Mouse (Mus musculus): ENCODE data around the gene Znrf4. TPM values are rescaled to one million over a fixed set of nuclear protein-coding genes. Genes with fewer than 3 reads are reported as not detected.
"Not testable (repeated sequence)": the region's sequence is repeated elsewhere in the genome, so short reads cannot be mapped to it uniquely, and the experiment has no call there.

The Znrf4 gene
- total RNA-seq, 1 experiment from 2014 or later: not detected

DNA sequence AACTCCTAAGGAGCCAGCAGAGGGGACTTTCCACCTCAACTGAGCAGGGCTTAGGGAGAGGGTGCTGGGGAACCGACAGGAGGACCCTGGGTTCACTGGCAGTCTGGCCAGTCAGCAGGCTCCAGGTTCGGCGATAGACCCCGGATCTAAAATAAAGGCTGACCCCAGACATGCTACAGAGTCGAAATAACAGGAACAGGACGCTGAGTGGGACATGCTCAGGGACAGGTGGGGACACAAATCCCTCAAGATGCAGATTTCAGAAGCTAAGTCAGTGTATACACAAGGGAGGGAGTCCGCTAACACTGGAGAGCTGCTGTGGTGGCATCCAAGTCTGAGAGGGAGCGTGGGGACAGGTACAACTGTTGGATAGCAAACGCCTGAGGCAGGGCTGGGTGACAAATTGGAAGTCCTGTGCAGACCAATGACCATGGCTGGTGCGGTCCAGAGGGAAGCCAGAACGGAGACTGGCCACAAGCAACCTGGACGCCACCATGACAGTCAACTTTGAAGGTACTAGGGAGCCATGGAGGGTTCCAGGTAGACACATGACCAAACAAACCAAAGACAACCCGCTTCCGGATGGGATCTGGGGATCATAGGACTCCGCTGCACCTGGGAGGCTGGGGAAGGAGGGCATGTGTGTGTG lies 5.7 kb downstream of the Znrf4 start:
- no peak for ATAC-seq (replicated peaks in 1 of 2; ENCODE audit: insufficient read depth in 1 of 2, low FRiP score in 2 of 2, low TSS enrichment in 1 of 2, low read depth in 1 of 2, poor library complexity in 2 of 2, severe bottlenecking in 2 of 2)

DNA sequence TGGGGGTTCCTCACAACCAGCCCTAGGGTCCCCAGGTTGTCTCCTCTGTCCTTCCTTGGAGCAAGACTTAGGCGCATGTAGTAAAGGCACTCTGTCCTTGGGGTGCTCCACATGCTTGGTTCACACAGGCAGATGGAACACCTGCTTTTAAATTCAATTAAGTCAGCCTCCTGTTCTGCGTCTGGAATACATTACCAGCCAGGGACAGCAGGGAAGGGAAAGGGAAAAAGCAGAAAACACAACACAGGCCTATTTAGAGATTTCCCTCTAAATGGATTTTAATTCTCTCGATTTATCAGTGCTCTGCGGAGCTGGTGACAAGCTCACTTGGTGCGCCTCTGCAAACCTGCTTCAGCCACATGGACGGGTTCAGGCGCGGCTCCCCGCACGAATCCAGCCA lies 6.8 kb downstream of the Znrf4 start:
- ATAC-seq (replicated peaks in 1 of 2; ENCODE audit: insufficient read depth in 1 of 2, low FRiP score in 2 of 2, low TSS enrichment in 1 of 2, low read depth in 1 of 2, poor library complexity in 2 of 2, severe bottlenecking in 2 of 2): no peak

DNA sequence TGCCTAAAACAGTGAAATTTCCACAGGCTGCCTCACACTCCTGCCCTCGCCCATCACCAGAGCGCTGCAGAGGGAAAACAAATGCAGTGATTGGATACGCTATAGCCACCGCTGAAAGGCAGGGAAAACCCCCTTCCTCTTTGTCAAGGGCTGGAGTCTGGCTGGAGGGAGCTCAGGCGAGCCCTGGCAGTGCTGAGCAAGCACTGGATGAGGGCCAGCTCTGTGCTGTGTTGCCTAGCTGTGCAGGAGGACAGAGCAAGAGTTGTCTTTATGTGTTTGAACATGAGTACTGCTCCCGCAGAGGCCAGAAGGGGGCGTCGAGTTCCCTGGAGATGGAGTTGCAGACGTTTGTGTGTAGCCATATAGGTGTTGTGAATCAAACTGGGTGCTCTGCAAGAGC lies 9.7 kb downstream of the Znrf4 start:
- ATAC-seq (replicated peaks in 1 of 2; ENCODE audit: insufficient read depth in 1 of 2, low FRiP score in 2 of 2, low TSS enrichment in 1 of 2, low read depth in 1 of 2, poor library complexity in 2 of 2, severe bottlenecking in 2 of 2): no peak

DNA sequence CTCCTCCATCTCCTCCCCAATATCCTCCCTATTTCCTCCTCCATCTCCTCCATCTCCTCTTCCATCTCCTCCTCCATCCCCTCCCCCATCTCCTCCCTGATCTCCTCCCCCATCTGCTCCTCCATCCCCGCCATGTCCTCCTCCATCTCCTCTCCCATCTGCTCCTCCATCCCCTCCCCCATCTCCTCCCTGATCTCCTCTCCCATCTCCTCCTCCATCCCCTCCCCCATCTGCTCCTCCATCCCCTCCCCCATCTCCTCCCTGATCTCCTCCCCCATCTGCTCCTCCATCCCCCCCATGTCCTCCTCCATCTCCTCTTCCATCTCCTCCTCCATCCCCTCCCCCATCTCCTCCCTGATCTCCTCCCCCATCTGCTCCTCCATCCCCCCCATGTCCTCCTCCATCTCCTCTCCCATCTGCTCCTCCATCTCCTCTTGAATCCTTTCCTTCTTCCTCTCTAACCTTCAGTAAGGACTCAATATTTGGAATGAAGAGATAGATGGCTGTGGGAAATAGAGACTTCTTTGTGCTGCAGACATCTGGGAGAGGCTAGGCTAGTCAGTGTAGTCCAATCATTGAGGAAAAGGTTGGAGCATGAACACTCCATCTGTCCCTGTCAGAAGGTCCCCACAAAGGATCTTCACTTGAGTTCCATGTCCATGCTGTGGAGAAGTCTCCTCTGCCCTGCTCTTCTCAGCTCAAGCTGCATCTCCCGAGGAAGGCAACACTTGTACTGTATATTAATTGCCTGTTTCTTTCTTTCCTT lies 10.4 kb downstream of the Znrf4 start:
- ATAC-seq (replicated peaks in 1 of 2; ENCODE audit: insufficient read depth in 1 of 2, low FRiP score in 2 of 2, low TSS enrichment in 1 of 2, low read depth in 1 of 2, poor library complexity in 2 of 2, severe bottlenecking in 2 of 2): not testable (repeated sequence)

DNA sequence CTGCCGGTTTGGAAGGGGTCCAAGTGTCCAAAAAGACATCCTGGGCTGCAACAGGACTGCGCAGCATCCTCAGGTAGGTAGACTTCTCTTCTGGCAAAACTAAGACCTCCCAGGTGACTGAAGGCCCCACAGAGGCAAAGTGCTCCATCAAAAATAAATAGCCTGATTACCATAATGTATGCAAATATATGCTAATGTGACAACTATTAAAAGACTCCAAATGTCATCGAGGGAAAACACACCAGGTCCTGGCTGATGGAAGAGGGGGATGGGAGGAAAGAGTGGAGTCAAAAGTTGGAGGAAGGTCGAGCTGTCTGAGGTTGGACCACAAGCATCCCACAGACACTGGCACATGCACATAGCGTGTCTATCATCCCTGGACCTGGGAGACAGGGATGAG lies 13.0 kb downstream of the Znrf4 start:
- no peak for ATAC-seq (replicated peaks in 1 of 2; ENCODE audit: insufficient read depth in 1 of 2, low FRiP score in 2 of 2, low TSS enrichment in 1 of 2, low read depth in 1 of 2, poor library complexity in 2 of 2, severe bottlenecking in 2 of 2)

DNA sequence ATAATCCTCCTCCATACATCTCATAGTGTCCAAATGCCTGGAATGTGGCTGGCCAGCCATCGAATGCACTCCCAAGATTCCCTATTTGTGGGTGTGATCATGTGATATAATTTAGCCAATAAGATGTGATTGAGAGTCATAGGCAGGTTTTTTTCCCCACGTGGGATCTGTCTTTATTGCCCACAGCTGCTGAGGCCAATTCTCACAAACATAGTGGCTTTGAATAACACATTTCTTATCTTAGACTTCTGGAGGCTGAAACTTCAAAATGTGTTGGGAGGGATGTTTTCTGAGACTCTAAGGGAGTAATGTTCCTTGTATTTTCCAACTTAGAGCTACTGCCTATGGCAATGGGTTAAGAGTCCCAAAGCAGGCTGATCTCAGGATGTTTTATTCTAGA lies 17.8 kb downstream of the Znrf4 start:
- ATAC-seq (replicated peaks in 1 of 2; ENCODE audit: insufficient read depth in 1 of 2, low FRiP score in 2 of 2, low TSS enrichment in 1 of 2, low read depth in 1 of 2, poor library complexity in 2 of 2, severe bottlenecking in 2 of 2): no peak

DNA sequence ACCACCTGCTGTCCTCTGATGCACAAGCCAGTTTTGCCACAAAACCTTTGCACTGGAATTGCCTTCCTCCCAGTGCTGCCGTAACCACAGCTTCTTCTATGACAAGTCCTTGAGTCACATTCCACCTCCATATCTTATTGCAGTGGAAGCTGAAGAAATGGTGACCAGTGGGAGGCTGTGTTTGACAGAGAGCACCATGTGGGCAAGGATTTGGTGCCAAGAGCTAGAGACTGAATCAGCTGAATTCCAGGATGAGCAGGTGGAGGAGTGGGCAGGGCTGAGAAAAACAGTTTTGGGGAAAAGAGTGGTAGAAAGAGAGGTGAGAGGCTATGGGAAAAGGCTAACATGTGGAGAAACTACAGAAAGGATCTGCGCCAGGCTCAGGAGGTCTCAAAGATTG lies 18.4 kb downstream of the Znrf4 start:
- ATAC-seq (replicated peaks in 1 of 2; ENCODE audit: insufficient read depth in 1 of 2, low FRiP score in 2 of 2, low TSS enrichment in 1 of 2, low read depth in 1 of 2, poor library complexity in 2 of 2, severe bottlenecking in 2 of 2): no peak

DNA sequence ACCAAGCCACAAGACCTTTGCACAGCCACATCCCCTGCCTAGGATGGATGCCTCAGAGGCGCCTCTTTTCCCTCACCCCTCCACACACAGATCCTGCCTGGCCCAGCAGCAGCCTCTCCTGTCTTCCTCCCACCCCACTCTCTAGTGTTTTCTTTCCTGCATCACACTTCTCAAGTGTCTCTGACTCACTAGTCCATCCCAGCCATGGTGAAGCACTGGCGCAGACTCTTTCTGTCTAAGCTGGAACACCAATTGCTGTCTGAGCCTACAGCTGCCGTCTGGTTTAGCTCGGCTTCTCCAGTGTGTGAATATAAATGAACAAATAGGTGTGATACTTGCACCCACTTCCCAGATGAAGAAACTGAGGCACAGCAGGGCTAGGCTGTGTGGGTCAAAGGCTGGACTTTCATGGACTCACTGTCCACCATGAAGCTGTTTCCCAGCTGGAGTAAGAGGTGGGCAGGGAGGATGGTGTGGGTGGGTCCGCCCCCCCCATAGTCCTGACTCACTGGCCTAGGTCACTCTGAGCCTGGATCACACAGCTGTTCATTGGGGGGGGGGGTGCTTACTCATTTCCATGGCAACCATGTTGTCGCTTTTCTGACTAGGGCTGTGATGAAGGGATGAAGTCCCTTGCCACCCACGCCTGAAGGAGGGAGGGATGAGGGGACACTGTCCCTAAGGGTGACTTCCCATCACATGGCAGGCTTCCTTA lies 21.6 kb downstream of the Znrf4 start:
- no peak for ATAC-seq (replicated peaks in 1 of 2; ENCODE audit: insufficient read depth in 1 of 2, low FRiP score in 2 of 2, low TSS enrichment in 1 of 2, low read depth in 1 of 2, poor library complexity in 2 of 2, severe bottlenecking in 2 of 2)

DNA sequence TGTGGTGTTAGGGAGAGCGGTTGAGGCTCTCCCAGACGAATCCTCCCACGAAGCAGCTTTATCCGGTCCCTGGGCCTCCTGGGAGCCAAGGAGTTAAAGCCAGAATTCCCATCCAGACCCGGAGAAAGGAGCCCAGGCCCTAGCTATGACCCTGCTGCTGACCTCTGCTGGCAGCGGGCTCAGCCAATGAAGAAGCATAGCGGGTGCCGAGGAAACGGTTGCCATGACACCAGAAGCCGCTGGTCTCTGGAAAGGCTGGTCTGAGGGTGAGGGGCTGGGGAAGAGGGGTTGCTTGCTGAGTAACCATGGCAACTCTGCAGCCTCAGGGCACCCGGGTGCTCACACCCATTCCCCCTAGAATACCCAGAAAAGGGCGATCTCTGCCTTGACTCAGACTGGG lies 24.2 kb downstream of the Znrf4 start:
- ATAC-seq (replicated peaks in 1 of 2; ENCODE audit: insufficient read depth in 1 of 2, low FRiP score in 2 of 2, low TSS enrichment in 1 of 2, low read depth in 1 of 2, poor library complexity in 2 of 2, severe bottlenecking in 2 of 2): no peak

DNA sequence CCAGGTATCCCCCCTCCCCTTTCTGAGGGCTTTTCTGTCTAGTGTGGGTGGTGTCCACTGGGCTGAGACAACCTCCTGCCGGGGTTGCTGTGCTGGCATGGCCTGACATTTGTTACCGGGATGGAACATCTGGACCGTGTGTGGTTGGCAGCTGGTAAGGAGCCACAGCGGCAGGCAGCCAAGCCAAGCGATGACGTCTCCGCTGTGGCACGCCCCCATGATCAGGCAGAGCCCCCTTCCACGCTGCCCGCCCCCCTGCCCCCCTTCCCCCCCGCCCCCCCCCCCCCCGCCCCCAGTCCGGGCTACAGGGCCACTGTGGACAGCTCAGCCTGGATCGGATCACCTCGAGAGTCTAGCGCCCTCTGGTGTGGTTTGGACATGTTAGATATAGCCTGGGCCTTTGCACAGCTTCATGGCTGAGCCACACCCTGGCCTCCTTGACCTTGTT lies 24.8 kb downstream of the Znrf4 start:
- ATAC-seq (replicated peaks in 1 of 2; ENCODE audit: insufficient read depth in 1 of 2, low FRiP score in 2 of 2, low TSS enrichment in 1 of 2, low read depth in 1 of 2, poor library complexity in 2 of 2, severe bottlenecking in 2 of 2): peak; percentile 37 to 44; a peak in 2 of 4 replicates

DNA sequence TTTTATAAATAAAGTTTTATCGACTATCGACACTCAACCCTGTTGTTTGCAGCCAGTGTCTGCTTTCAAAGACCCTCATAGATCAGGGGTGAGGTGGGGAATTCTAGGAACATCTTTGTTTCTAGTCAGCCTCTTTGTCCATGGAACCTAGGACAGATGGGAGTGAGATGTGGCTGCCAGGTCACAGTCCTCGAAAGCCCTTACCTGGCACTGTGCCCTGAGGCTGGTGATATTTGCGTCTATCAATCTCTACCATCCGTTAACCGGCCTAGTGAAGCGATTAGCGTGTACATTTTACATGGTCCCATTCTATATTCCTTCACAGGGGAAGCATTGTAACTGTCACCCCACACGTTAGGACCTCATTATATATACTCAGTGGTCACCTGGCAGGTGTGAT lies 26.3 kb downstream of the Znrf4 start:
- no peak for ATAC-seq (replicated peaks in 1 of 2; ENCODE audit: insufficient read depth in 1 of 2, low FRiP score in 2 of 2, low TSS enrichment in 1 of 2, low read depth in 1 of 2, poor library complexity in 2 of 2, severe bottlenecking in 2 of 2)

DNA sequence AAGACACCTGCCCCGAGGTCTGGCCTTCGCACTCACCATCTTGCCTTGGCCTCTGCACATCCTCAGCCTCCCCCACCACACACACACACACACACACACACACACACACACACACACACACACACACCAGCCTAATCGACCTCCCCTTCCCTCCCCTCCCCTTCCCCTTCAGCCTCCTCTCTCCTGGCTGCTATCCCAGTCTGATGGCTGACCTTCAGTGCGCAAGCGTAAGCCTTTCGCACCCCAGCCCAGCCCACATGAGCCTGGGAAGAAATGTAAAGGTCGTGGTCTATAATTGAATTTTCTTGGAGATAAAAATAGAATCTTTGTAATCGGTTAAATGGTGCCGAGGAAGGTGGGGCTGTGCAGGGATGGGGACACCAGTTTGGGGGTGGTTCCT lies 27.1 kb downstream of the Znrf4 start:
- ATAC-seq (replicated peaks in 1 of 2; ENCODE audit: insufficient read depth in 1 of 2, low FRiP score in 2 of 2, low TSS enrichment in 1 of 2, low read depth in 1 of 2, poor library complexity in 2 of 2, severe bottlenecking in 2 of 2): no peak

DNA sequence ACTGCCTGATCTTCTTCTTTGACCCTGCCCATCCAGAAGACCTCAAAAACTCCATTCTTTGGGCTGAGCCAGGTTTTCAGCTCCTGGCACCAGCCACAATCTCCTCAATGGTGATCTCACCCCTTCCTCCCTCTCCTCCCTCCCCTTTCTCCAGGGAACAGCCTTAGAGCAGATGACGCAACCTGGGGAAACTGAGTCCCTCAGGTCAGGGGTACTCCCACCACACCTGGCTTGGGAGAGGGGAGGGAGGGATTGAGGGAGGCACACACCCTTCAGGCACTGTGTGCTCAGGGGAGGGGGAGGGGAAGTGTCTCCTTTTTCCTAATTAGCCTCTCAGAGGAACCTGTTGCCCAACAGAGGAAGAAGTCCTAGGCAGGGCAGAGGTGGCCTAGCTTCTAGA lies 29.6 kb downstream of the Znrf4 start:
- no peak for ATAC-seq (replicated peaks in 1 of 2; ENCODE audit: insufficient read depth in 1 of 2, low FRiP score in 2 of 2, low TSS enrichment in 1 of 2, low read depth in 1 of 2, poor library complexity in 2 of 2, severe bottlenecking in 2 of 2)

DNA sequence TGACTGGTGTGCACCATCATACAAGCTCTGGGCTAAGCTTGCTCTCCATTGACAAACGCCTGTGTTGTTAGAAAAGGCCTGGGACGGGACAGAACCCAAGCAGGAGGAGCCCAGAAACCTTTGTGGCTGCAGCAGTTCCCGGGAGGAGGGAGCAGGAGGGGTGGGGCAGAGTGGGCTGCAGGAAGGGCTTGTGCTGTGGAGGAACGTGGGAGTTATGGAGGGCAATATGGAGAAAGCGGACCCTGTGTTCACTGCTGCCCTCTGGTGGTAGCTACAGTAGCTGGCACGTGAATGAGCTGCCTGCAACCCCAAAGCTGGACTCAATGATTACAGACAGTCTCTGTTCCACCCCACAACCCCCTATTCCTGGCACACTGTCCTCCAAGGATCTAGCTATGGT lies 32.9 kb downstream of the Znrf4 start:
- ATAC-seq (replicated peaks in 1 of 2; ENCODE audit: insufficient read depth in 1 of 2, low FRiP score in 2 of 2, low TSS enrichment in 1 of 2, low read depth in 1 of 2, poor library complexity in 2 of 2, severe bottlenecking in 2 of 2): peak; percentile 46 to 62; a peak in 3 of 4 replicates

DNA sequence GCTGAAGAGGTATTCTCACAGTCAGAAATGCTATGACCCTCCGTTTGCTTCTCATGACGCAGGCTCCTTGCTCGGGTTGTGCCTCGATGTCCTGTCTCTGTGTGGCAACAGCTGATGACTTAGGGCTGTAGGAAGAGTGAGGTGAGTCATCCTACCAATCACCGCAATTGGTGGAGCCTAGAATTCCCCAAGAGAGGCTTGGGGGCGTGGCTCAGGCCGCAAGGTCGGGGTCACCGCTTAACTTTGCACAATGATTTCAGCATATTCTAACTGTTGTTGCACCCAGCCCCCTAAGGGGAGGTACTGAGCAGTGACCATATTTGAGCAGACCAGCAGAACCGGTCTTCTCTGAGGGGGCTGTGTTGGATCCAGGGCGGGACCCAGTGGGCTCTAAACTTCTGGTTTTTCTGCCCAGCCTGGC lies 34.0 kb downstream of the Znrf4 start:
- no peak for ATAC-seq (replicated peaks in 1 of 2; ENCODE audit: insufficient read depth in 1 of 2, low FRiP score in 2 of 2, low TSS enrichment in 1 of 2, low read depth in 1 of 2, poor library complexity in 2 of 2, severe bottlenecking in 2 of 2)

DNA sequence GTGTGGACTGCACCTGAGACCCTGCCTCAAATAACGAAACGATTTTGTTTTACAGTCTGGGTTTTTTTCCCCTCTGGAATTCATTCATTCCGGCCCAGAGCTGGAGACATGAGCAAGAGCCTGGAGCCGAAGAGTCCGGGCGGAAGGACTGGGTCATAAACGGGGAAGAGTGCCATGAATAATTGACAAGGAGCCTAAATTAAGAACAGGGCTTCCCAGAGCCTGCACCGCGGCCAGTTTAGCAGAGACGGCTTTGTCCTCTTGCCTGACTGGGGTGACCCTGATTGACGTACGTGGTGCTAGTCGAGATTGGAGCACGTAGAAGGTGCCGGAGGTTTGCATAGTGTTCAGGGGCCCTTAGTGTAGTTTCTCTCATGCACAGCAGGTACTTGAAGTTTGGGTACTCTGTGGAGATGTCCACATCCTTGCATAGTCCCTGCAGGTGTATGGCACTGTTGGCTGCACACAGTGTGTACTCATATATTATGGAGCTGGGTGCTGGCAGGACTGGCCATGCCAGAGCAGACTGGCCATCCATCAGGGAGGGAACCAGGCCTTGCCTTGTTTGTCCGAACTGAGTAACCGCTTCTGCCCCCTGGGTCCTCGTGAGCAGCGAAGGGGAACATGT lies 34.9 kb downstream of the Znrf4 start:
- ATAC-seq (replicated peaks in 1 of 2; ENCODE audit: insufficient read depth in 1 of 2, low FRiP score in 2 of 2, low TSS enrichment in 1 of 2, low read depth in 1 of 2, poor library complexity in 2 of 2, severe bottlenecking in 2 of 2): no peak

DNA sequence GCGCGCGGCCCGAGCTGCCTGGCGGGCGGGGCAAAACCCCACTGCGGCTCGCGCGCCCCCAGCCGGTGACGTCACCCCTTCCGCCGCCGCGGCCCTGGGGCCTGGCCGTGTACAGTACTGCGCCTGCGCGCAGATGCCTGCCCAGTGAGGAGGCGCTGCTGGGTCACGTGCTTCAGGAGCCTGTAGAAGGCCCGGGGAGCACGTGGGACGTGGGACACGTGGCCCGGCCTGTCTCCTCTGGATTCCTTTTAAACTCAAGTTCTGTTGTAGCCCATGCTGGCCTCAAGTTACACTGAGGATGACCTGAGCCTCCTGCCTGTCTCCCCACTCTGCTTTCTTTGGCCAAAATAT lies 35.9 kb downstream of the Znrf4 start, which contains the start of gene Ptprs:
Gene Ptprs (minus strand): TSS at position 82 of the 351 bp plus-strand sequence.
- peak; percentile 34 to 36; a peak in 3 of 4 replicates for ATAC-seq (replicated peaks in 1 of 2; ENCODE audit: insufficient read depth in 1 of 2, low FRiP score in 2 of 2, low TSS enrichment in 1 of 2, low read depth in 1 of 2, poor library complexity in 2 of 2, severe bottlenecking in 2 of 2)

All from hematopoietic stem cell, adult 5-6 weeks (primary cell).